Mouse (Mus musculus): ENCODE measurements around the gene Tmem255b.

- TF ChIP-seq CTCF (IDR thresholded peaks at IDR 0.05; ENCODE audit: low read depth, low read length) (peak; percentile 80), POLR2A (IDR thresholded peaks at IDR 0.05; ENCODE audit: insufficient read depth, low read length) (no peak), EP300 (IDR thresholded peaks at IDR 0.05; ENCODE audit: insufficient read depth, low read depth, low read length) (no peak)
These were observed 20.3 kb downstream of the Tmem255b start for GRCm38 (mm10) chr8:13455295-13455694.
